Mouse (Mus musculus) kidney, embryonic 16.5 days (tissue): ENCODE measurements at regions not wholly inside any gene's neighbourhood (a gene's known extent, or its start where the extent isn't known, plus 50 kb on each side); places are given as distances from the start of the nearest gene placed in this dataset.

Experiments used
- ATAC-seq: fragments of 200-750 bp; cut with Nextera tagmentation; 2 replicates; pipeline ENCODE4 v1.8.0; 2017; ENCODE audit warnings: moderate TSS enrichment; ENCODE audit not compliant: low FRiP score, low TSS enrichment
- H3K27ac ChIP-seq: fragments of 300-500 bp; sonication (generic); 2 replicates; pipeline ENCODE4 v1.5.1; 2014; ENCODE audit warnings: low read length
- H3K27me3 ChIP-seq: fragments of 300-500 bp; sonication (generic); 2 replicates; pipeline ENCODE4 v1.6.1; 2014; ENCODE audit warnings: low read length, control low read depth, mixed read lengths; ENCODE audit not compliant: insufficient read depth
- H3K36me3 ChIP-seq: fragments of 300-500 bp; sonication (generic); 2 replicates; pipeline ENCODE4 v1.6.1; 2014; ENCODE audit warnings: low read length, control low read depth, mixed read lengths; ENCODE audit not compliant: insufficient read depth
- H3K4me1 ChIP-seq: fragments of 300-500 bp; sonication (generic); 2 replicates; pipeline ENCODE4 v1.6.1; 2014; ENCODE audit warnings: low read length, control low read depth, mixed read lengths; ENCODE audit not compliant: insufficient read depth
- H3K4me2 ChIP-seq: fragments of 300-500 bp; sonication (generic); replicated peaks from 2 replicates; pipeline ENCODE4 v1.6.1; 2014; ENCODE audit warnings: low read depth, low read length
- H3K4me3 ChIP-seq: fragments of 300-500 bp; sonication (generic); 2 replicates; pipeline ENCODE4 v1.5.1; 2014; ENCODE audit warnings: mild to moderate bottlenecking, low read length
- H3K9ac ChIP-seq: fragments of 300-500 bp; sonication (generic); replicated peaks from 2 replicates; pipeline ENCODE4 v1.6.1; 2014; ENCODE audit warnings: low read length
- H3K9me3 ChIP-seq: fragments of 300-500 bp; sonication (generic); 2 replicates; pipeline ENCODE4 v1.6.1; 2016; ENCODE audit warnings: low read length, control low read depth
- WGBS: fragments of 180-500 bp; shearing (Covaris S2); extraction: QIAGEN DNeasy Blood & Tissue Kit; methylation state at CpG from one replicate; pipeline ENCODE4 v1.1.7; 2014; 5-methylcytosine and 5-hydroxymethylcytosine counted together

- Histone ChIP-seq H3K4me3 (no peak overlapping the region), H3K27me3 (no peaks in the 10 kb centered on the region), H3K36me3 (no peaks in the 10 kb centered on the region), H3K4me2 (no peak overlapping the region), H3K9me3 (no peaks in the 10 kb centered on the region), H3K4me1 (no peaks in the 10 kb centered on the region), H3K9ac (no peak overlapping the region), H3K27ac (no peak overlapping the region)
- WGBS = 22% methylated on average over 10 of the region's 10 CpGs
- no peak for ATAC-seq
These were observed 62.9 kb upstream of the Zdhhc25 start for GRCm38 (mm10) chr15:88537190-88537589.

- WGBS = 74% methylated on average over 2 of the region's 2 CpGs
These were observed 57.5 kb upstream of the Zdhhc25 start for GRCm38 (mm10) chr15:88542567-88542966.

GRCm38 (mm10) chr15:88544216-88544615 is 55.9 kb upstream of the Zdhhc25 start:
- H3K4me1 ChIP-seq = no peaks in the 10 kb centered on the region
- H3K27ac ChIP-seq = no peak overlapping the region
- H3K27me3 ChIP-seq = no peaks in the 10 kb centered on the region
- H3K9me3 ChIP-seq = no peaks in the 10 kb centered on the region
- H3K4me2 ChIP-seq = no peak overlapping the region
- ATAC-seq = no peak
- 64% methylated on average over 5 of the region's 5 CpGs for WGBS
- no peak overlapping the region for H3K9ac ChIP-seq
- no peaks in the 10 kb centered on the region for H3K36me3 ChIP-seq
- no peak overlapping the region for H3K4me3 ChIP-seq

More at GRCm38 (mm10) chr15:88542567-88542966, 57.5 kb upstream of the Zdhhc25 start:
- H3K4me3 ChIP-seq = no peak overlapping the region
- no peak overlapping the region for H3K27ac ChIP-seq
- H3K4me2 ChIP-seq = no peak overlapping the region
- no peaks in the 10 kb centered on the region for H3K27me3 ChIP-seq
- H3K9ac ChIP-seq = no peak overlapping the region
- no peak for ATAC-seq
- H3K9me3 ChIP-seq = no peaks in the 10 kb centered on the region
- H3K4me1 ChIP-seq = no peaks in the 10 kb centered on the region
- no peaks in the 10 kb centered on the region for H3K36me3 ChIP-seq

GRCm38 (mm10) chr15:88548261-88548660 is 51.8 kb upstream of the Zdhhc25 start:
- H3K9me3 ChIP-seq = no peaks in the 10 kb centered on the region
- H3K36me3 ChIP-seq = no peaks in the 10 kb centered on the region
- WGBS = 58% methylated on average over 6 of the region's 6 CpGs
- no peaks in the 10 kb centered on the region for H3K27me3 ChIP-seq
- ATAC-seq = no peak
- H3K27ac ChIP-seq = no peak overlapping the region
- no peak overlapping the region for H3K9ac ChIP-seq
- no peak overlapping the region for H3K4me2 ChIP-seq
- H3K4me3 ChIP-seq = no peak overlapping the region
- H3K4me1 ChIP-seq = no peaks in the 10 kb centered on the region
